Mouse (Mus musculus) gastrocnemius, adult 8-10 months (tissue): ENCODE measurements around the gene Olfr1318. TPM values are rescaled to one million over a fixed set of nuclear protein-coding genes. Genes with fewer than 3 reads are reported as not detected.

Experiments
- DNase-seq, 2 experiments: peaks; one replicate each; pipeline ENCODE4 v3.0.0; 2022; ENCODE audit warnings: low spot score in 2 of 2
- total RNA-seq, 4 experiments: library from RNA; stranded (reverse); gene quantifications; 2 replicates each; pipeline ENCODE4 v1.2.4; 2022

The Olfr1318 gene
- total RNA-seq, result not detected

GRCm38 (mm10) chr2:112153898-112154297 lies at the start of gene Olfr1318:
TSS of gene Olfr1318 (plus strand) at chr2:112154198.
- no peak for DNase-seq

GRCm38 (mm10) chr2:112115340-112115739 lies 38.7 kb upstream of the Olfr1318 start, which contains the start of gene Olfr1315-ps1:
TSS of gene Olfr1315-ps1 (minus strand) at chr2:112115440.
- no peak for DNase-seq

GRCm38 (mm10) chr2:112134877-112135276 lies 19.1 kb upstream of the Olfr1318 start, which contains the start of gene Olfr1316:
TSS of gene Olfr1316 (minus strand) at chr2:112134977.
- DNase-seq, result no peak

DNA sequence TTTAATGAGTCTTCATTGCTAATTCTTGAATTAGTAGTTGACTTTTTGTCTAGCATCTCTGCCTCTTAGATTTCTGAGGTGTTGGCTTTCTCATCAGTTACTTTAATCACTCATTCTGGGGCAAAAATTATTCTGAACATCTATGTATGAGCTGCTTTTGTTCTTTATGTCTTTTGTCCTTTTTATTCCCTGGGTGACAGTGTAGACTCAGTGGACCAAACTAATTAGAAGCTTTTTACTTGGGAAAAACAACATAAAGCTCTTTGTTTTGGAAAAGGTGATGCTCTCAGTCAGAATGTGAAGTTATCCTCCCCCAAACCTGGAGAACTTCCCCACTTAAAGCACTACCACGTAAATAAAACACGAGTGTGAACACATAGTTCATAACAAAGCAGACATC lies 14.0 kb upstream of the Olfr1318 start, which contains the start of gene Olfr1317:
Gene Olfr1317 (plus strand): TSS at position 301 of the 400 bp plus-strand sequence.
- no peak for DNase-seq

GRCm38 (mm10) chr2:112196859-112197258 lies 42.9 kb downstream of the Olfr1318 start:
- no peak for DNase-seq

DNA sequence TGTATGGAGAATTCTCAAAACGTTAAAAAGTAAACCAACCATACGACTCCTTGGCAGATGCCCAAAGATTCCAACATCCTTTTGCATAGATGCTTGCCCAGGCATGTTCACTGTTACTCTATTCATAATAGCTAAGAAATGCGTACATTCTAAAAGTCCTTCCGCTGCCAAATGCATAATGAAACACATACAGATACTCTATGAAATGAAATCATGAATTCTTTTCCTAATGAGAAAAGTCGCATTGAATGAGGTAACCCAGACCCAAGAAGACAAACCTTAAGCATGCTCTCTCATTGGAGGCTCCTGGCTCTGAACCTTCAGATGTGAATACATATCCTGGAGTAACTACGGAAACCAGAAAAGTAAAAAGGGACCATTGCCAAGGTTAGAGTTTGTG lies 49.1 kb downstream of the Olfr1318 start:
- DNase-seq, result no peak

Other genes with a start within 250 kb of the Olfr1318 start
- not detected for gene Olfr1306, start 237.9 kb upstream of the Olfr1318 start, total RNA-seq
- gene Olfr1307, start 204.8 kb upstream of the Olfr1318 start, total RNA-seq, result under 1 TPM in 1 of 4 experiments, not detected in 3; 0.02 TPM
- not detected for gene Olfr1308, start 189.3 kb upstream of the Olfr1318 start, total RNA-seq
- not detected for gene Olfr1309, start 163.9 kb upstream of the Olfr1318 start, total RNA-seq
- gene Olfr1310, start 141.5 kb upstream of the Olfr1318 start, total RNA-seq, result not detected
- not detected for gene Olfr1311, start 129.8 kb upstream of the Olfr1318 start, total RNA-seq
- not detected for gene Olfr1312, start 104.0 kb upstream of the Olfr1318 start, total RNA-seq
- not detected for gene Olfr1313, start 76.4 kb upstream of the Olfr1318 start, total RNA-seq
- gene Olfr1314, start 57.4 kb upstream of the Olfr1318 start, total RNA-seq, result not detected
- not detected for gene Olfr1315-ps1, start 38.8 kb upstream of the Olfr1318 start, total RNA-seq
- not detected for gene Olfr1316, start 19.2 kb upstream of the Olfr1318 start, total RNA-seq
- not detected for gene Olfr1317, start 13.9 kb upstream of the Olfr1318 start, total RNA-seq
- gene Lpcat4, start 85.3 kb downstream of the Olfr1318 start, total RNA-seq, result 1 to 10 TPM in 2 of 4 experiments, under 1 TPM in 2; 0.61 to 1.3 (median 0.97) TPM
- not detected for gene Nutm1, start 105.1 kb downstream of the Olfr1318 start, total RNA-seq
- 10 to 100 TPM; 50.0 to 61.0 (median 55.2) TPM for gene Nop10, start 107.7 kb downstream of the Olfr1318 start, total RNA-seq
- 10 to 100 TPM; 26.2 to 30.9 (median 27.1) TPM for gene Slc12a6, start 111.6 kb downstream of the Olfr1318 start, total RNA-seq
- under 1 TPM in 3 of 4 experiments, not detected in 1; 0.72 to 0.89 (median 0.87) TPM for gene Gm21985, start 112.1 kb downstream of the Olfr1318 start, total RNA-seq
- 10 to 100 TPM; 72.9 to 76.0 (median 73.7) TPM for gene Emc4, start 213.8 kb downstream of the Olfr1318 start, total RNA-seq
- gene Katnbl1, start 225.0 kb downstream of the Olfr1318 start, total RNA-seq, result 1 to 10 TPM; 1.7 to 4.3 (median 2.0) TPM